Mouse (Mus musculus): ENCODE results near the gene Rpl6. TPM values are rescaled to one million over a fixed set of nuclear protein-coding genes. Genes with fewer than 3 reads are reported as not detected.

Gene Rpl6
- polyA plus RNA-seq, 1 experiment from 2014 or later = 673 TPM

- Histone ChIP-seq H3K4me3 (ENCODE audit: low read depth, low read length) (no peak overlapping the region), H3K9ac (no peak overlapping the region), H3K4me1 (ENCODE audit: insufficient read depth) (no peaks in the 10 kb centered on the region), H3K4me2 (no peak overlapping the region), H3K9me3 (ENCODE audit: low read depth, low read length) (no peaks in the 10 kb centered on the region), H3K36me3 (ENCODE audit: insufficient read depth) (no peaks in the 10 kb centered on the region), H3K27ac (ENCODE audit: low read depth) (no peak overlapping the region), H3K27me3 (ENCODE audit: insufficient read depth, low read length) (no peaks in the 10 kb centered on the region)
- ATAC-seq (ENCODE audit: insufficient read depth) = no peak
- DNase-seq = no peak
- TF ChIP-seq CTCF (IDR thresholded peaks at IDR 0.05; ENCODE audit: low read depth) = no peak
- WGBS = 78% methylated on average over 5 of the region's 5 CpGs
Measured at GRCm38 (mm10) chr5:121244365-121244731, 40.1 kb downstream of the Rpl6 start.

GRCm38 (mm10) chr5:121245201-121245600 lies 40.9 kb downstream of the Rpl6 start:
- Histone ChIP-seq H3K4me1 (ENCODE audit: insufficient read depth) (no peaks in the 10 kb centered on the region), H3K36me3 (ENCODE audit: insufficient read depth) (no peaks in the 10 kb centered on the region), H3K4me2 (no peak overlapping the region), H3K9ac (no peak overlapping the region), H3K27ac (ENCODE audit: low read depth) (no peak overlapping the region), H3K9me3 (ENCODE audit: low read depth, low read length) (no peaks in the 10 kb centered on the region), H3K4me3 (ENCODE audit: low read depth, low read length) (no peak overlapping the region), H3K27me3 (ENCODE audit: insufficient read depth, low read length) (no peaks in the 10 kb centered on the region)
- WGBS = 80% methylated on average over 7 of the region's 7 CpGs
- TF ChIP-seq CTCF (IDR thresholded peaks at IDR 0.05; ENCODE audit: low read depth) = no peak
- DNase-seq (no peak), ATAC-seq (ENCODE audit: insufficient read depth) (no peak)

DNA sequence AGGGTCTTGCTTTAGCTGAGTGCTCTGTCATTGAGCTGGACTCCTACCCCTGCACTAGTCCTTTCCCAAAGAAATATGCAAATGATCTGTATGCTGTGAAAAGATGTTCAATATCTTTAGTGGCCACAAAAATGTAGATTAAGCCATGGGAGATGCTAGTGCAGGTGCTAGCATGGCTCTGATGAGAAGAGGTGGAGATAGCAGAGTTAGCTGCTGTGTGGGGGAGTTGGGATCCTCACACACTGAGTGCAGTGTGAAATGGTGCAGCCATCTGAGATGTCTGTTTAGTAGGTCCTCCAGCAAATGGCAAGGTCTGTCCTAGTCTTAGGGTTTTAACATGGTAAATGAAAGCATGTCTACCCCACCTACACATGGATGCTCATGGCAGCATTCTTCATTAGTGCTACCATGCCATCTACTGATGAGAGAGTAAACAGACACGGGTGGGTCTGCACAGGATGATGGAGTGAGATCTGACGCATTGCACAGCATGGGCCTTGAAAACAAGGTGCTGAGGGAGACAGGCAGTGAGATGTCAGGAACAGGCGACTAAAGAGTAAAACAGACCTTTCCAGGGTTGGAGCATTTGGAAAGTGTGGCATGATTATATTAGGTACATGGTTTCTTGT lies 44.6 kb downstream of the Rpl6 start:
- Histone ChIP-seq H3K4me1 (ENCODE audit: insufficient read depth) (no peaks in the 10 kb centered on the region), H3K9me3 (ENCODE audit: low read depth, low read length) (no peaks in the 10 kb centered on the region), H3K4me2 (no peak overlapping the region), H3K9ac (no peak overlapping the region), H3K27me3 (ENCODE audit: insufficient read depth, low read length) (no peaks in the 10 kb centered on the region), H3K36me3 (ENCODE audit: insufficient read depth) (peaks cover 4% of the 10 kb centered on the region; the same call in 1 of the 2 replicates), H3K4me3 (ENCODE audit: low read depth, low read length) (no peak overlapping the region), H3K27ac (ENCODE audit: low read depth) (no peak overlapping the region)
- DNase-seq = no peak
- ATAC-seq (ENCODE audit: insufficient read depth) = no peak
- WGBS = 48% methylated on average over 3 of the region's 3 CpGs
- TF ChIP-seq CTCF (IDR thresholded peaks at IDR 0.05; ENCODE audit: low read depth) = no peak

DNA sequence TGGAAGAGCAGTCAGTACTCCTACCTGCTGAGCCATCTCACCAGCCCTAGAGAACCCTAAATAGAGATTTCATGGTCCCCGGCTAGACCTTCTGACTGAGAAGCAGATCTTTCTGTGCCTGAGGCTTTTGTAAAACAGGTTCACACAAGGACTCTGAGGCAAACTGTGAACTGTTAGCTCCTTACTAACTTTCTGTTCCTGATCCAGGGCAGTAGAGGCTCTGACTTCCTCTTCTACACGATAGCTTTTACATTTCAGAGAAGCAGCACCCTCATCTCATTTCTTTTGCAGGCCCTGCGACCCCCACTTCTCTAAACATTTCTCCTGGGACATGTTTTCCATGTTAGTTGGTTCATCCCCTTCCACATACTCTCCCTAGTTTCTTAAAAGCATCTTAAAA lies 45.4 kb downstream of the Rpl6 start:
- Histone ChIP-seq H3K27ac (ENCODE audit: low read depth) (no peak overlapping the region), H3K4me3 (ENCODE audit: low read depth, low read length) (no peak overlapping the region), H3K4me1 (ENCODE audit: insufficient read depth) (no peaks in the 10 kb centered on the region), H3K9ac (no peak overlapping the region), H3K27me3 (ENCODE audit: insufficient read depth, low read length) (no peaks in the 10 kb centered on the region), H3K36me3 (ENCODE audit: insufficient read depth) (peaks cover 11% of the 10 kb centered on the region; the same call in 1 of the 2 replicates), H3K9me3 (ENCODE audit: low read depth, low read length) (no peaks in the 10 kb centered on the region), H3K4me2 (no peak overlapping the region)
- no peak for DNase-seq
- no peak for TF ChIP-seq CTCF (IDR thresholded peaks at IDR 0.05; ENCODE audit: low read depth)
- WGBS = 87% methylated on average over 3 of the region's 3 CpGs
- no peak for ATAC-seq (ENCODE audit: insufficient read depth)

GRCm38 (mm10) chr5:121251813-121252212 lies 47.5 kb downstream of the Rpl6 start:
- no peaks in the 10 kb centered on the region for H3K9me3 ChIP-seq (ENCODE audit: low read depth, low read length)
- H3K36me3 ChIP-seq (ENCODE audit: insufficient read depth) = peaks cover 20% of the 10 kb centered on the region; the same call in 1 of the 2 replicates
- WGBS = 60% methylated on average over 8 of the region's 8 CpGs
- no peak overlapping the region for H3K27ac ChIP-seq (ENCODE audit: low read depth)
- no peak for TF ChIP-seq CTCF (IDR thresholded peaks at IDR 0.05; ENCODE audit: low read depth)
- H3K4me3 ChIP-seq (ENCODE audit: low read depth, low read length) = no peak overlapping the region
- DNase-seq = no peak
- H3K9ac ChIP-seq = no peak overlapping the region
- H3K4me2 ChIP-seq = no peak overlapping the region
- no peak for ATAC-seq (ENCODE audit: insufficient read depth)
- no peaks in the 10 kb centered on the region for H3K4me1 ChIP-seq (ENCODE audit: insufficient read depth)
- no peaks in the 10 kb centered on the region for H3K27me3 ChIP-seq (ENCODE audit: insufficient read depth, low read length)

DNA sequence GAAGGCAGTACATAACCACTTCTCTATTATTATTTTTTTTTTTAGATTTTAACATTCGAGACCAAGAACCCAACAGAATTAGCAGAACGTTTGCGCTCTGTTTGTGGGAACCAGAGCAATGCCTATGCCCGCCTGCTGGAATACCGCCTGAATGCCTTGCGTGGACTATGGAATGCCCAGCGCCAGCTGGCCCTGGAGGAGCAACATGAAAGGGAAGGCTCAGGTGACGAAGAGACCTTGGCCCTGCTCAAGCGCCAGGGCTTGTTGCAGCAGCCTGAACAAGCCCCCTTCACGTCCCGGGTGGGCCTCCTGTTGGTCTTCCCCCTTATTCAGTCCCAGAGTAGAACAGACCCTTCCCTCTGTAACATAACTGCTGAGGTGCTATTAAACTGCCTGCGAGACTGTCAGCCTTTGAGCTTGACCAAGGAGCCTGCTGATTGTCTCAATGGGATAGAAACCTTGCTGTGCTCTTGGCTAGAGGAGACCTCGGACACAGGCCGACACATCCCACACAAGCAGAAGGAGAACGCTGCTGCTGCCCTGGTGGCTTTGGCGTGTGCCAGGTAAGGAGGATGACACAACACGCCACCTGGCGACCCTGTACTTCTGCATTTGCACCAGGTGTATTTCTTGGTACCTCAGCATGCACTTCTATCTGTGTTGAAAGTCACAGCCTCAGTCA lies 49.7 kb downstream of the Rpl6 start:
- Histone ChIP-seq H3K27ac (ENCODE audit: low read depth) (no peak overlapping the region), H3K27me3 (ENCODE audit: insufficient read depth, low read length) (no peaks in the 10 kb centered on the region), H3K4me1 (ENCODE audit: insufficient read depth) (no peaks in the 10 kb centered on the region), H3K9me3 (ENCODE audit: low read depth, low read length) (no peaks in the 10 kb centered on the region), H3K36me3 (ENCODE audit: insufficient read depth) (peaks cover 34% of the 10 kb centered on the region), H3K4me3 (ENCODE audit: low read depth, low read length) (no peak overlapping the region), H3K9ac (no peak overlapping the region), H3K4me2 (no peak overlapping the region)
- DNase-seq (no peak), ATAC-seq (ENCODE audit: insufficient read depth) (no peak)
- TF ChIP-seq CTCF (IDR thresholded peaks at IDR 0.05; ENCODE audit: low read depth) = no peak
- 85% methylated on average over 18 of the region's 18 CpGs for WGBS

GRCm38 (mm10) chr5:121254977-121255376 lies 50.7 kb downstream of the Rpl6 start:
- no peak overlapping the region for H3K4me2 ChIP-seq
- DNase-seq = no peak
- peaks cover 41% of the 10 kb centered on the region for H3K36me3 ChIP-seq (ENCODE audit: insufficient read depth)
- H3K9ac ChIP-seq = no peak overlapping the region
- no peaks in the 10 kb centered on the region for H3K9me3 ChIP-seq (ENCODE audit: low read depth, low read length)
- no peaks in the 10 kb centered on the region for H3K27me3 ChIP-seq (ENCODE audit: insufficient read depth, low read length)
- 86% methylated on average over 7 of the region's 7 CpGs for WGBS
- no peaks in the 10 kb centered on the region for H3K4me1 ChIP-seq (ENCODE audit: insufficient read depth)
- H3K27ac ChIP-seq (ENCODE audit: low read depth) = no peak overlapping the region
- no peak for TF ChIP-seq CTCF (IDR thresholded peaks at IDR 0.05; ENCODE audit: low read depth)
- no peak overlapping the region for H3K4me3 ChIP-seq (ENCODE audit: low read depth, low read length)
- no peak for ATAC-seq (ENCODE audit: insufficient read depth)

Other genes with a start within 250 kb of the Rpl6 start
- gene Rph3a, start 194.4 kb upstream of the Rpl6 start, polyA plus RNA-seq (2014; fragmentation: Nextera tagmentation; extraction: Ambion mirVana) = 0.09 TPM in 1 of 2 replicates, not detected in the other
- gene Ptpn11, start 13.1 kb upstream of the Rpl6 start, polyA plus RNA-seq (2014; fragmentation: Nextera tagmentation; extraction: Ambion mirVana) = 25.6 and 26.6 TPM in 2 replicates
- gene Hectd4, start 15.7 kb downstream of the Rpl6 start, polyA plus RNA-seq (2014; fragmentation: Nextera tagmentation; extraction: Ambion mirVana) = 6.8 and 7.1 TPM in 2 replicates
- gene Trafd1, start 181.2 kb downstream of the Rpl6 start, polyA plus RNA-seq (2014; fragmentation: Nextera tagmentation; extraction: Ambion mirVana) = 60.8 and 61.0 TPM in 2 replicates
- gene Naa25, start 193.5 kb downstream of the Rpl6 start, polyA plus RNA-seq (2014; fragmentation: Nextera tagmentation; extraction: Ambion mirVana) = 42.8 and 43.5 TPM in 2 replicates
- 1.7 and 2.0 TPM in 2 replicates for gene Tmem116, start 247.4 kb downstream of the Rpl6 start, polyA plus RNA-seq (2014; fragmentation: Nextera tagmentation; extraction: Ambion mirVana)
- gene Erp29, start 248.0 kb downstream of the Rpl6 start, polyA plus RNA-seq (2014; fragmentation: Nextera tagmentation; extraction: Ambion mirVana) = 117 TPM in 2 replicates

Data from lung, embryonic 14.5 days (tissue).